In genomic region chr17:86937497-86938155, GRCm38 (mm10) we compare ENCODE assay signal across 7 mouse cellular contexts. TPM values are rescaled to one million over a fixed set of nuclear protein-coding genes. Genes with fewer than 3 reads are reported as not detected.
DNase-seq lines count a peak whose midpoint lies in the region.

No protein-coding gene starts in this region.

- H3K27ac ChIP-seq in midbrain, embryonic 10.5 days (replicated peaks), result peak overlapping the region; percentile 77

- WGBS in midbrain, embryonic 10.5 days, result 3% methylated on average over 20 of the region's 20 CpGs

- no peaks in the 10 kb centered on the region for H3K9me3 ChIP-seq in midbrain, embryonic 10.5 days (replicated peaks)

- peaks cover 35% of the 10 kb centered on the region for H3K27me3 ChIP-seq in midbrain, embryonic 10.5 days (ENCODE audit: low read depth, poor library complexity, severe bottlenecking)

- DNase-seq in adrenal gland, adult 8-10 months, result peak; percentile 92
- peak; percentile 70 for DNase-seq in embryo, embryonic 9.5 days (ENCODE audit: extremely low spot score)
- peak; percentile 88 to 91 for DNase-seq in heart, adult 18-20 months
- DNase-seq in kidney, adult 11 months, result peak; percentile 83
- DNase-seq in left cerebral cortex, postnatal 36 days (ENCODE audit: low spot score in 2 of 2), result peak; percentile 51 to 69
- DNase-seq in midbrain, embryonic 10.5 days (ENCODE audit: low spot score), result peak; percentile 74
- peak; percentile 48 to 65 for DNase-seq in right cerebral cortex, postnatal 36 days (ENCODE audit: low spot score in 2 of 2)

- peaks cover 24% of the 10 kb centered on the region for H3K4me1 ChIP-seq in midbrain, embryonic 10.5 days

- H3K4me3 ChIP-seq in midbrain, embryonic 10.5 days, result peak overlapping the region; percentile 57

- intact Hi-C loops in left cerebral cortex, postnatal 36 days (cut with DNase I), result loop anchor here (2.0 kb wide), 1 partner anchor 25 kb away; the partner anchor contains the start of gene Rhoq

- H3K36me3 ChIP-seq in midbrain, embryonic 10.5 days, result no peaks in the 10 kb centered on the region

RNA-seq across cellular contexts. Expression of gene Atp6v1e2, which starts 10.1 kb away (rescaled TPM):
- total RNA-seq in adrenal gland, adult 8-10 months (2022), result not detected
- not detected for total RNA-seq in heart, adult 18-20 months (2021)
- not detected for total RNA-seq in left cerebral cortex, postnatal 36 days (2021)
- not detected in 2 replicates for polyA plus RNA-seq in midbrain, embryonic 10.5 days (2016; fragmentation: Nextera tagmentation; extraction: Ambion mirVana)

RNA-seq across cellular contexts. Expression of gene Tmem247, which starts 20.5 kb away (rescaled TPM):
- not detected for total RNA-seq in adrenal gland, adult 8-10 months (2022)
- total RNA-seq in heart, adult 18-20 months (2021), result not detected
- total RNA-seq in left cerebral cortex, postnatal 36 days (2021), result not detected
- polyA plus RNA-seq in midbrain, embryonic 10.5 days (2016; fragmentation: Nextera tagmentation; extraction: Ambion mirVana), result not detected in 2 replicates

RNA-seq across cellular contexts. Expression of gene Rhoq, which starts 25.3 kb away (rescaled TPM):
- total RNA-seq in adrenal gland, adult 8-10 months (2022), result 10 to 100 TPM; 61.2 to 96.2 (median 72.7) TPM
- total RNA-seq in heart, adult 18-20 months (2021), result 100 to 1,000 TPM; 116 to 125 TPM
- total RNA-seq in left cerebral cortex, postnatal 36 days (2021), result 10 to 100 TPM; 36.3 to 45.0 TPM
- 9.0 and 9.9 TPM in 2 replicates for polyA plus RNA-seq in midbrain, embryonic 10.5 days (2016; fragmentation: Nextera tagmentation; extraction: Ambion mirVana)

Comparison
In these comparisons a context has a peak if more than half of its experiments do, and no peak if none do; other contexts are left out.
1. Peak in every context shown above with its lines: DNase-seq, H3K4me3 ChIP-seq and H3K27ac ChIP-seq.